Mouse (Mus musculus): ENCODE results near the gene Gp6. TPM values are rescaled to one million over a fixed set of nuclear protein-coding genes. Genes with fewer than 3 reads are reported as not detected.
"Not testable (repeated sequence)": the region's sequence is repeated elsewhere in the genome, so short reads cannot be mapped to it uniquely, and the experiment has no call there.

Gene Gp6
- polyA plus RNA-seq, 1 experiment from 2014 or later, result 0.16 TPM

- H3K4me2 ChIP-seq (ENCODE audit: low read depth, low read length), result no peak overlapping the region
- H3K4me1 ChIP-seq (ENCODE audit: control insufficient read depth, insufficient read depth, low read length), result no peaks in the 10 kb centered on the region
- no peak overlapping the region for H3K9ac ChIP-seq (ENCODE audit: low read length)
- no peak overlapping the region for H3K27ac ChIP-seq (ENCODE audit: low read length)
- 56% methylated on average over 4 of the region's 4 CpGs for whole genome bisulfite sequencing
- no peak for ATAC-seq (replicated peaks; ENCODE audit: extremely low read depth, insufficient read depth, low FRiP score)
- H3K4me3 ChIP-seq (ENCODE audit: low read length), result no peak overlapping the region
- H3K9me3 ChIP-seq (replicated peaks; ENCODE audit: control insufficient read depth, low read length), result no peaks in the 10 kb centered on the region
- H3K36me3 ChIP-seq (ENCODE audit: control insufficient read depth, insufficient read depth), result peaks cover 18% of the 10 kb centered on the region
- no peaks in the 10 kb centered on the region for H3K27me3 ChIP-seq (ENCODE audit: control insufficient read depth, insufficient read depth, low read length)
Measured at GRCm38 (mm10) chr7:4420230-4420629, 22.7 kb upstream of the Gp6 start.

GRCm38 (mm10) chr7:4419681-4420080, 22.1 kb upstream of the Gp6 start:
- no peak overlapping the region for H3K27ac ChIP-seq (ENCODE audit: low read length)
- no peak for ATAC-seq (replicated peaks; ENCODE audit: extremely low read depth, insufficient read depth, low FRiP score)
- WGBS, result 72% methylated on average over 6 of the region's 6 CpGs

GRCm38 (mm10) chr7:4412406-4412805, 14.9 kb upstream of the Gp6 start:
- H3K27me3 ChIP-seq (ENCODE audit: control insufficient read depth, insufficient read depth, low read length); ATAC-seq (replicated peaks; ENCODE audit: extremely low read depth, insufficient read depth, low FRiP score); H3K27ac ChIP-seq (ENCODE audit: low read length); H3K36me3 ChIP-seq (ENCODE audit: control insufficient read depth, insufficient read depth); H3K9me3 ChIP-seq (replicated peaks; ENCODE audit: control insufficient read depth, low read length); H3K4me1 ChIP-seq (ENCODE audit: control insufficient read depth, insufficient read depth, low read length); H3K4me3 ChIP-seq (ENCODE audit: low read length); H3K9ac ChIP-seq (ENCODE audit: low read length); H3K4me2 ChIP-seq (ENCODE audit: low read depth, low read length): not testable (repeated sequence)
- WGBS, result 93% methylated on average over 15 of the region's 15 CpGs

More at GRCm38 (mm10) chr7:4419681-4420080, 22.1 kb upstream of the Gp6 start:
- Histone ChIP-seq H3K4me2 (ENCODE audit: low read depth, low read length) (no peak overlapping the region), H3K4me3 (ENCODE audit: low read length) (no peak overlapping the region), H3K36me3 (ENCODE audit: control insufficient read depth, insufficient read depth) (peaks cover 15% of the 10 kb centered on the region), H3K27me3 (ENCODE audit: control insufficient read depth, insufficient read depth, low read length) (no peaks in the 10 kb centered on the region), H3K4me1 (ENCODE audit: control insufficient read depth, insufficient read depth, low read length) (no peaks in the 10 kb centered on the region), H3K9me3 (replicated peaks; ENCODE audit: control insufficient read depth, low read length) (no peaks in the 10 kb centered on the region), H3K9ac (ENCODE audit: low read length) (no peak overlapping the region)

GRCm38 (mm10) chr7:4373521-4373920, 24.0 kb downstream of the Gp6 start:
- WGBS, result 75% methylated on average over 7 of the region's 7 CpGs
- no peaks in the 10 kb centered on the region for H3K9me3 ChIP-seq (replicated peaks; ENCODE audit: control insufficient read depth, low read length)

GRCm38 (mm10) chr7:4337509-4337908, 60.0 kb downstream of the Gp6 start, which contains the start of gene Ncr1:
TSS of gene Ncr1 (plus strand) at chr7:4337724.
- H3K27ac ChIP-seq (ENCODE audit: low read length), result no peak within 1 kb of the TSS
- no peak within 1 kb of the TSS for H3K9ac ChIP-seq (ENCODE audit: low read length)
- no peaks in the 10 kb centered on the region for H3K4me1 ChIP-seq (ENCODE audit: control insufficient read depth, insufficient read depth, low read length)
- no peaks in the 10 kb centered on the region for H3K36me3 ChIP-seq (ENCODE audit: control insufficient read depth, insufficient read depth)
- no peaks in the 10 kb centered on the region for H3K27me3 ChIP-seq (ENCODE audit: control insufficient read depth, insufficient read depth, low read length)
- no peak for ATAC-seq (replicated peaks; ENCODE audit: extremely low read depth, insufficient read depth, low FRiP score)
- no peak within 1 kb of the TSS for H3K4me2 ChIP-seq (ENCODE audit: low read depth, low read length)
- no peak within 1 kb of the TSS for H3K4me3 ChIP-seq (ENCODE audit: low read length)
- no peaks in the 10 kb centered on the region for H3K9me3 ChIP-seq (replicated peaks; ENCODE audit: control insufficient read depth, low read length)

More at GRCm38 (mm10) chr7:4373521-4373920, 24.0 kb downstream of the Gp6 start:
- H3K27me3 ChIP-seq (ENCODE audit: control insufficient read depth, insufficient read depth, low read length), result no peaks in the 10 kb centered on the region
- H3K27ac ChIP-seq (ENCODE audit: low read length), result no peak overlapping the region
- H3K4me2 ChIP-seq (ENCODE audit: low read depth, low read length), result no peak overlapping the region
- no peaks in the 10 kb centered on the region for H3K36me3 ChIP-seq (ENCODE audit: control insufficient read depth, insufficient read depth)
- no peak overlapping the region for H3K4me3 ChIP-seq (ENCODE audit: low read length)
- H3K9ac ChIP-seq (ENCODE audit: low read length), result no peak overlapping the region
- no peaks in the 10 kb centered on the region for H3K4me1 ChIP-seq (ENCODE audit: control insufficient read depth, insufficient read depth, low read length)
- no peak for ATAC-seq (replicated peaks; ENCODE audit: extremely low read depth, insufficient read depth, low FRiP score)

GRCm38 (mm10) chr7:4323301-4323700, 74.2 kb downstream of the Gp6 start:
- H3K9me3 ChIP-seq (replicated peaks; ENCODE audit: control insufficient read depth, low read length), result no peaks in the 10 kb centered on the region
- no peaks in the 10 kb centered on the region for H3K4me1 ChIP-seq (ENCODE audit: control insufficient read depth, insufficient read depth, low read length)
- no peak for ATAC-seq (replicated peaks; ENCODE audit: extremely low read depth, insufficient read depth, low FRiP score)
- 57% methylated on average over 2 of the region's 2 CpGs for WGBS
- no peak overlapping the region for H3K27ac ChIP-seq (ENCODE audit: low read length)
- no peaks in the 10 kb centered on the region for H3K36me3 ChIP-seq (ENCODE audit: control insufficient read depth, insufficient read depth)
- no peaks in the 10 kb centered on the region for H3K27me3 ChIP-seq (ENCODE audit: control insufficient read depth, insufficient read depth, low read length)
- H3K4me3 ChIP-seq (ENCODE audit: low read length), result no peak overlapping the region
- H3K4me2 ChIP-seq (ENCODE audit: low read depth, low read length), result no peak overlapping the region
- no peak overlapping the region for H3K9ac ChIP-seq (ENCODE audit: low read length)

Small RNAs within 50 kb of the gene (microRNA-seq; reads per million reads assigned to microRNA genes)
- not detected for gene Gm24605
- gene Gm24752, result not detected
- gene Gm25349, result not detected

Other genes starting within 250 kb of the Gp6 start
- 3.1 and 3.2 TPM in 2 replicates for gene Leng9, start 247.4 kb downstream of the Gp6 start, polyA plus RNA-seq (2015; fragmentation: Nextera tagmentation; extraction: Ambion mirVana)
- 22.7 and 24.8 TPM in 2 replicates for gene Cdc42ep5, start 232.9 kb downstream of the Gp6 start, polyA plus RNA-seq (2015; fragmentation: Nextera tagmentation; extraction: Ambion mirVana)
- 0.14 and 0.15 TPM in 2 replicates for gene Lilra5, start 160.0 kb downstream of the Gp6 start, polyA plus RNA-seq (2015; fragmentation: Nextera tagmentation; extraction: Ambion mirVana)
- 0.12 TPM in 1 of 2 replicates, not detected in the other for gene Ncr1, start 60.0 kb downstream of the Gp6 start, polyA plus RNA-seq (2015; fragmentation: Nextera tagmentation; extraction: Ambion mirVana)
- gene Rdh13, start 47.9 kb upstream of the Gp6 start, polyA plus RNA-seq (2015; fragmentation: Nextera tagmentation; extraction: Ambion mirVana), result 31.9 and 32.2 TPM in 2 replicates
- 3.6 and 5.6 TPM in 2 replicates for gene Eps8l1, start 62.9 kb upstream of the Gp6 start, polyA plus RNA-seq (2015; fragmentation: Nextera tagmentation; extraction: Ambion mirVana)
- 28.6 and 39.8 TPM in 2 replicates for gene Ppp1r12c, start 103.9 kb upstream of the Gp6 start, polyA plus RNA-seq (2015; fragmentation: Nextera tagmentation; extraction: Ambion mirVana)
- gene Tnnt1, start 118.6 kb upstream of the Gp6 start, polyA plus RNA-seq (2015; fragmentation: Nextera tagmentation; extraction: Ambion mirVana), result 170 and 190 TPM in 2 replicates
- 3,783 and 3,984 TPM in 2 replicates for gene Tnni3, start 126.5 kb upstream of the Gp6 start, polyA plus RNA-seq (2015; fragmentation: Nextera tagmentation; extraction: Ambion mirVana)
- 1.1 and 1.3 TPM in 2 replicates for gene Dnaaf3, start 134.7 kb upstream of the Gp6 start, polyA plus RNA-seq (2015; fragmentation: Nextera tagmentation; extraction: Ambion mirVana)
- 1.9 and 3.4 TPM in 2 replicates for gene Syt5, start 149.8 kb upstream of the Gp6 start, polyA plus RNA-seq (2015; fragmentation: Nextera tagmentation; extraction: Ambion mirVana)
- 0.17 TPM in 1 of 2 replicates, not detected in the other for gene Ptprh, start 206.3 kb upstream of the Gp6 start, polyA plus RNA-seq (2015; fragmentation: Nextera tagmentation; extraction: Ambion mirVana)
- gene Tmem86b, start 233.7 kb upstream of the Gp6 start, polyA plus RNA-seq (2015; fragmentation: Nextera tagmentation; extraction: Ambion mirVana), result 1.0 and 1.5 TPM in 2 replicates

All from heart, embryonic 16.5 days (tissue).